Mouse (Mus musculus) thymus, adult 2 months (tissue): ENCODE data around the gene Il4. TPM values are rescaled to one million over a fixed set of nuclear protein-coding genes. Genes with fewer than 3 reads are reported as not detected.

Experiments used
- DNase-seq: peaks from one replicate; pipeline ENCODE4 v3.0.0; 2021
- H3K27ac ChIP-seq: fragments of 200-500 bp; 2 replicates; pipeline ENCODE4 v1.5.1; 2012; ENCODE audit warnings: low read length, control low read depth; ENCODE audit not compliant: control insufficient read depth, insufficient read depth
- H3K27me3 ChIP-seq: fragments of 200-500 bp; 2 replicates; pipeline ENCODE4 v1.6.1; 2012; ENCODE audit warnings: mild to moderate bottlenecking, low read length, moderate library complexity, mixed read lengths; ENCODE audit not compliant: control insufficient read depth, insufficient read depth
- H3K36me3 ChIP-seq: fragments of 200-500 bp; 2 replicates; pipeline ENCODE4 v1.6.1; 2012; ENCODE audit warnings: mild to moderate bottlenecking, low read length, moderate library complexity; ENCODE audit not compliant: control insufficient read depth, insufficient read depth
- H3K4me1 ChIP-seq: fragments of 200-500 bp; replicated peaks from 2 replicates; pipeline ENCODE4 v1.6.1; 2012; ENCODE audit warnings: low read length; ENCODE audit not compliant: control insufficient read depth, insufficient read depth
- H3K4me3 ChIP-seq: fragments of 200-500 bp; 2 replicates; pipeline ENCODE4 v1.5.1; 2012; ENCODE audit warnings: mild to moderate bottlenecking, low read length, control low read depth, moderate library complexity; ENCODE audit not compliant: control insufficient read depth, insufficient read depth
- CTCF ChIP-seq: fragments of 200-500 bp; IDR thresholded peaks from 2 replicates; pipeline ENCODE4 v1.5.1; 2012; ENCODE audit warnings: mild to moderate bottlenecking, control low read depth, low read length, moderate library complexity, borderline replicate concordance; ENCODE audit not compliant: control insufficient read depth, poor library complexity, insufficient read depth; ENCODE audit errors: extremely low read depth
- POLR2A ChIP-seq: fragments of 200-500 bp; IDR thresholded peaks from 2 replicates; pipeline ENCODE4 v1.6.1; 2012; ENCODE audit warnings: mild to moderate bottlenecking, low read length, control low read depth, moderate library complexity; ENCODE audit not compliant: control insufficient read depth, poor library complexity, insufficient read depth; ENCODE audit errors: extremely low read depth
- WGBS: fragments of 180-500 bp; shearing (Covaris S2); methylation state at CpG from one replicate; pipeline ENCODE4 v1.1.7; 2018; 5-methylcytosine and 5-hydroxymethylcytosine counted together
- polyA plus RNA-seq: library from polyadenylated mRNA; depleted of rRNA; stranded (reverse); fragments of >200 nt; gene quantifications from 2 replicates; pipeline ENCODE4 v1.2.3, GENCODE M21; 2012

The Il4 gene
- polyA plus RNA-seq, 1 experiment: 0.55 TPM

DNA sequence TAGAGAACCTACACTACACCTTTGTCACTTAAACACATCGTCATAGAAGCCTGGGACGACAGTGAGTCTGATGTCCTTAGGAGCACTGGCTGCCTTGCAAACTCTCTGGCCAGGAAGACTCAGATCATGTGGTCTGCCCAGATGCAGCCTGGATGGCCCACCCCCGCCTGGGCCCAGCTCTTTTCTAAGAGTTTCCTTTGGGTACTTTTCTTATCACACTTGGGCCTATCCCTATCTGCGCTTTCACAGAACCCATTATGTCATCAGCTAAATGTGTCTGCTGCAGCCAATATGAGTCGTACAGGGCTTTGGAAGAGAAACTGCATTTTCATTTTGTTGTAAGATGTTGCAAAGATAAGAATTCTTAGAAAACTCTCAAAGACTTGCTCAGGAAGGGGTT is 36.6 kb upstream of the Il4 start:
- H3K36me3 ChIP-seq: peaks cover 36% of the 10 kb centered on the region
- no peak for TF ChIP-seq CTCF
- no peak for TF ChIP-seq POLR2A
- no peaks in the 10 kb centered on the region for H3K4me1 ChIP-seq
- H3K4me3 ChIP-seq: no peak overlapping the region
- 76% methylated on average over 5 of the region's 5 CpGs for WGBS
- H3K27me3 ChIP-seq: no peaks in the 10 kb centered on the region
- no peak overlapping the region for H3K27ac ChIP-seq
- no peak for DNase-seq

DNA sequence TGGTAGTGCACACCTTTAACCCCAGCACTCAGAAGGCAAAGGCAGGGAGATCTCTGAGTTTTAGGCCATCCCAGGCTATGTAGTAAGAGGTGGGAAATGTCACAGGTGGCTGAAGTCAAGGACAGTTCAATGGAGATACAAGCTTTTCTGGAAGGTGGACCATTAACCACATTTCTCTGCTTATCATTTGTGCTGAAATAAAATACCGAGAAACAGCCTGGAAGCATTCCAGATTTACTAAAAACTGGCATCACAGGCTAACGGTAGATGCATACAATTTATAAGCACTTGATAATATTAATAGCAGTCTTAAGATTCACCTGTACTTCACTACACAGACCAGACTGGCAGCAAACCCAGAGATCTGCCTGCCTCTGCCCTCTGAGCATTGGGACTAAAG is 34.0 kb upstream of the Il4 start:
- TF ChIP-seq POLR2A (no peak), CTCF (no peak)
- H3K36me3 ChIP-seq: peaks cover 42% of the 10 kb centered on the region
- no peak overlapping the region for H3K27ac ChIP-seq
- no peak overlapping the region for H3K4me3 ChIP-seq
- no peaks in the 10 kb centered on the region for H3K27me3 ChIP-seq
- WGBS: 96% methylated on average over 2 of the region's 2 CpGs
- DNase-seq: no peak
- no peaks in the 10 kb centered on the region for H3K4me1 ChIP-seq

DNA sequence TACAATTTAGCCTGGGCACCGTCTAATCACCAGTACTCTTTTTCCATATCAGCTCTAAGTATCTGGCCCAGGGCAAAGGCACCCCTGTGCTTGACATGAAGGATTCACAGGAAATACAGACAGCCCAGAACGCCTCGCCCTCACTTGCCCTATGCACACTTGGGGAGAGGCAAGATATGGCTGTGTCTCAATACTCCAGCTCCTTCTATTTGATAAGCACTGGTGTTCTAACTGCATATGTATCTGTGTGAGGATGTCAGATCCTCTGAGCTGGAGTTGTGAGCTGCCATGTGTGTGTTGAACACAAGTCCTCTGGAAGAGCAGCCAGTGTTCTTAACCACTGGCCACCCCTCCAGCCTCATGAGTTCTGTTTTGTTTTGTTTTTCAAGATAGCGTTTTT is 33.0 kb upstream of the Il4 start:
- Histone ChIP-seq H3K4me3 (no peak overlapping the region), H3K36me3 (peaks cover 42% of the 10 kb centered on the region), H3K4me1 (no peaks in the 10 kb centered on the region), H3K27me3 (no peaks in the 10 kb centered on the region), H3K27ac (no peak overlapping the region)
- no peak for DNase-seq
- TF ChIP-seq CTCF: no peak
- no peak for TF ChIP-seq POLR2A
- 98% methylated on average over 4 of the region's 4 CpGs for WGBS

DNA sequence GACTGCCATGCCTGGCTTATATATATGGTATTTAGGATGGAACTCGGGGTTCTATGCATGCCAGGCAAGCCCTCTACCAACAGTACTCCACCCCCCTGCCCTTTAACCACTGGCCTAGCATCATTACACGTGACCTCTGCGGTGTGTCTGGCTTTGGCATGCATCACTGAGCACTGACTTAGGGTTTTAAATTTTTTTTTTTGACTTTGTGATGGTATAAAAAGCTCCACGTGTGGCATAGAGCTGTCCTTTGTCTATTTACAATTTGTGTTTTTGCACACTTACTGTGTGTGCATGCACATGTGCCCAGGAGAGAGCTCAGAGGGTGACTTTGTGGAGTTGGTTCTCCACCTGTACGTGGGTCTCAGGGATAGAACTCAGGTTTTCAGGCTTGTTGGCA is 25.5 kb upstream of the Il4 start:
- Histone ChIP-seq H3K27ac (no peak overlapping the region), H3K4me3 (no peak overlapping the region), H3K36me3 (no peaks in the 10 kb centered on the region), H3K4me1 (no peaks in the 10 kb centered on the region), H3K27me3 (no peaks in the 10 kb centered on the region)
- 86% methylated on average over 5 of the region's 5 CpGs for WGBS
- TF ChIP-seq POLR2A: no peak
- no peak for TF ChIP-seq CTCF
- DNase-seq: no peak

DNA sequence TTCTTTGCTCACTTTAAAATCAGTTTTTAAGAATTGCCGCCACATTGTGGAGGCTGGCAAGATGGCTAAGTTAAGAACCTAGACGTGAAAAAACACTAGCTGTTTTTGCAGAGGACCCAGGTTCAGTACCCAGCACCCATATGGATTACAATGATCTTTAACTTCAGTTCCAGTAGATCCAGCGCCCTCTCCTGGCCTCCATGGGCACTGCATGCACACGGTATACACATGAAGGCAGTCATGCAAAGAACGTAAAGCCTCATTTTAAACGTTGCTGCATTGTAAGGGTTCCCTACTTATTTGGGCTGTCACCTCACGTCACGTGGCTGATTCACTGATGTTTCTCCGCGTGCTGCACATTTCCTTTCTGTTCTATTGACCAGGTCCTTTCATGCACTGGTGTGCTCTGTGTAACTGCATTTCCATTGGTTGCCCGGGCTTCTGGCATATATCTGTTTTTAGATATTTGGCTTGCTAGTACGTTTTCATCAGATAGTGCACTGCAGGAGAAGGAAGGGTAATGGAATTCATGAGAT is 24.3 kb upstream of the Il4 start:
- H3K4me1 ChIP-seq: no peaks in the 10 kb centered on the region
- 85% methylated on average over 12 of the region's 12 CpGs for WGBS
- TF ChIP-seq CTCF (no peak), POLR2A (no peak)

DNA sequence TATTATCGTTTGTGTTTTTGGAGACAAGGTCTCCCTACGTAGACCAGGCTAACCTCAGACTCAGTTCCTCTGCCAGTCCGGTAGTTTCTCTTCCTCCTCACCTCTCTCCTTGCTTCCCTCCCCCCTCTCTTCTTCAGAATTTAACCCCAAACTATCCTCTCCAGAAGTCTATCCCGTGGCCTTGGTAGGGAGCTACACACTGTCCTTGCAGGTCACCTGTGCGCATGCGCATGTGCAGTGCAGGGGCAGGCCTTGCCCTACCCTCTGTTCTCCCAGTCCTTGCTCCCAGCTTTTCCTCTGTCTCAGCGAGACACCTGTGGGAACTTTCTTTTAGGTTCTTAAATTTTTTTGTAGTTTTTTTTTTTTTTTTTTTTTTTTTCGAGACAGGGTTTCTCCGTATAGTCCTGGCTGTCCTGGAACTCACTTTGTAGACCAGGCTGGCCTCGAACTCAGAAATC is 19.4 kb upstream of the Il4 start:
- TF ChIP-seq CTCF (no peak), POLR2A (no peak)
- WGBS: 74% methylated on average over 10 of the region's 10 CpGs

More for the DNA sequence above, 24.3 kb upstream of the Il4 start:
- peak; percentile 8 for DNase-seq
- Histone ChIP-seq H3K27ac (no peak overlapping the region), H3K27me3 (no peaks in the 10 kb centered on the region), H3K36me3 (no peaks in the 10 kb centered on the region), H3K4me3 (no peak overlapping the region)

More for the DNA sequence above, 19.4 kb upstream of the Il4 start:
- Histone ChIP-seq H3K36me3 (no peaks in the 10 kb centered on the region), H3K27ac (no peak overlapping the region), H3K4me1 (peaks cover 9% of the 10 kb centered on the region), H3K4me3 (no peak overlapping the region), H3K27me3 (no peaks in the 10 kb centered on the region)
- no peak for DNase-seq
